Mouse (Mus musculus) heart, postnatal 0 days (tissue): ENCODE results near the gene Tmprss9.

Experiments used
- CTCF ChIP-seq: IDR thresholded peaks from 2 replicates; pipeline ENCODE4 v1.5.1; 2016; ENCODE audit warnings: antibody characterized with exemption, control low read depth, low read depth
- EP300 ChIP-seq: IDR thresholded peaks from 2 replicates; pipeline ENCODE4 v1.6.1; 2016; ENCODE audit warnings: antibody characterized with exemption, low read depth

DNA sequence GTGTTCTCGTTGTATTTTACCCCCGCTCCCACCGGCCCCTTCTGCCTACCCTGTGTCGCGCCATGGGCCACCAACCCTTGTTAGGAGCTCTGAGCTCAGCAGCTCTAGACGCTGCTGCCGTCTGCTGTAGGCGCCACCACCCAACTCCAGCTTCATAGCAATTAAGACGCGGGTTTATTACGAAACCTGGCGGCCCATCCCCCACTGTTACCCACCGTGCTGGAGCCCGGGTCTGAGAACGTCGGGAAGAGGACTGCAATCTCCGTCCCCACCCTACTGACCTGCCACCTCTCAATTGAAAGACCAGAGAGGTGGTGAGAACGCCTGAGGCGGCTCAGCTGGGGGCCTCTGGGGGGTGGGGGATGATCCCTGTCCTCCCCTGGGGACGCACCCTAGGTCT is 60.6 kb downstream of the Tmprss9 start:
- TF ChIP-seq CTCF (no peak), EP300 (no peak)
